Mouse (Mus musculus) MEL (cell line): ENCODE results near the gene Rpap1.
"Not testable (repeated sequence)": the region's sequence is repeated elsewhere in the genome, so short reads cannot be mapped to it uniquely, and the experiment has no call there.

ENCODE experiments used
- CTCF ChIP-seq, 3 experiments: IDR thresholded peaks in 2 of 3; conservative IDR thresholded peaks in 1 of 3; 2 replicates each; pipeline ENCODE4 v1.5.1; 2011 to 2012; ENCODE audit warnings: low read length in 3 of 3, low read depth in 2 of 3, mild to moderate bottlenecking in 2 of 3, improper control_type of control experiment in 1 of 3, inconsistent platforms in 1 of 3, mixed read lengths in 1 of 3, moderate library complexity in 1 of 3; ENCODE audit not compliant: control insufficient read depth in 1 of 3, insufficient read depth in 1 of 3, poor library complexity in 1 of 3, severe bottlenecking in 1 of 3
- MAX ChIP-seq: IDR thresholded peaks from 2 replicates; pipeline ENCODE4 v1.6.1; 2011; ENCODE audit warnings: low read length, improper control_type of control experiment
- MAZ ChIP-seq: IDR thresholded peaks from 2 replicates; pipeline ENCODE4 v1.6.1; 2012; ENCODE audit warnings: low read depth, mild to moderate bottlenecking, inconsistent platforms, low read length, improper control_type of control experiment
- MYC ChIP-seq: IDR thresholded peaks from 2 replicates; pipeline ENCODE4 v1.6.1; 2011; ENCODE audit warnings: low read depth, mild to moderate bottlenecking, low read length, improper control_type of control experiment, moderate library complexity
- POLR2A ChIP-seq, 2 experiments: IDR thresholded peaks; 2 replicates each; pipeline ENCODE4 v1.6.1; 2011 to 2012; ENCODE audit warnings: low read length in 2 of 2, mild to moderate bottlenecking in 2 of 2, control low read depth in 1 of 2, improper control_type of control experiment in 1 of 2, low read depth in 1 of 2, moderate library complexity in 1 of 2; ENCODE audit not compliant: control insufficient read depth in 1 of 2, insufficient read depth in 1 of 2, poor library complexity in 1 of 2

- not testable (repeated sequence) for TF ChIP-seq MYC; POLR2A (IDR thresholded peaks at IDR 0.05; ENCODE audit: control insufficient read depth in 1 of 2, insufficient read depth in 1 of 2, low read depth in 1 of 2, low read length in 2 of 2, poor library complexity in 1 of 2); MAX; MAZ; CTCF (IDR thresholded peaks at IDR 0.05 in 2 of 3, conservative IDR thresholded peaks at IDR 0.05 in 1 of 3; ENCODE audit: control insufficient read depth in 1 of 3, insufficient read depth in 1 of 3, low read depth in 2 of 3, low read length in 3 of 3, poor library complexity in 1 of 3, severe bottlenecking in 1 of 3)
Measured at GRCm38 (mm10) chr2:119715868-119716267, 71.5 kb downstream of the Rpap1 start.
